Mouse (Mus musculus) embryonic fibroblast, embryonic 13.5 days (primary cell): ENCODE results near the gene Usp11.

Experiments used
- CTCF ChIP-seq: IDR thresholded peaks from 2 replicates; pipeline ENCODE4 v1.5.1; 2011; ENCODE audit warnings: mild to moderate bottlenecking, control low read depth, low read length, moderate library complexity, borderline replicate concordance; ENCODE audit not compliant: insufficient read depth
- POLR2A ChIP-seq: IDR thresholded peaks from 2 replicates; pipeline ENCODE4 v1.6.1; 2011; ENCODE audit warnings: low read depth, mild to moderate bottlenecking, control low read depth, low read length, moderate library complexity

DNA sequence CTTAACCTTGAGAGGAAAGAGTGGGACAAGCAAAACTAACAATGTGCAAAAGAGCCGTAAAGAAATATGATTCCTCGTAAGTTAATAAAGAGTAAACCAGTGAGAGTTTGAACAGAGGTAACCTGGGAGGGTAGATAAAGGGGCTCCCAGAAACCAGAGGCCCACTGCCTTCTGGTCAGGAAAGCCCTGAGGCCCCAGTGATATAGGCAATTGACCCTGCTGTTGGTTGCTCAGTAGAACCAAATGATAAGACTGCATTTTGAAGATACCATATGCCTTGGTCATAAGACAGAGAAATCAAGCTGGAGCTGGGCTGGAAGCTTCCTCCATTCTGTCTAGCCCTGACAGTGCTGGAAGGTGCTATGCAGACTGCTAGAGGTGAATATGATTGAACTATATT lies 45.1 kb downstream of the Usp11 start:
- TF ChIP-seq POLR2A = no peak
- TF ChIP-seq CTCF = no peak
